Mouse (Mus musculus): ENCODE results near the gene Doc2b. TPM values are rescaled to one million over a fixed set of nuclear protein-coding genes. Genes with fewer than 3 reads are reported as not detected.

Gene Doc2b
- polyA plus RNA-seq, 1 experiment = 0.24 TPM

DNA sequence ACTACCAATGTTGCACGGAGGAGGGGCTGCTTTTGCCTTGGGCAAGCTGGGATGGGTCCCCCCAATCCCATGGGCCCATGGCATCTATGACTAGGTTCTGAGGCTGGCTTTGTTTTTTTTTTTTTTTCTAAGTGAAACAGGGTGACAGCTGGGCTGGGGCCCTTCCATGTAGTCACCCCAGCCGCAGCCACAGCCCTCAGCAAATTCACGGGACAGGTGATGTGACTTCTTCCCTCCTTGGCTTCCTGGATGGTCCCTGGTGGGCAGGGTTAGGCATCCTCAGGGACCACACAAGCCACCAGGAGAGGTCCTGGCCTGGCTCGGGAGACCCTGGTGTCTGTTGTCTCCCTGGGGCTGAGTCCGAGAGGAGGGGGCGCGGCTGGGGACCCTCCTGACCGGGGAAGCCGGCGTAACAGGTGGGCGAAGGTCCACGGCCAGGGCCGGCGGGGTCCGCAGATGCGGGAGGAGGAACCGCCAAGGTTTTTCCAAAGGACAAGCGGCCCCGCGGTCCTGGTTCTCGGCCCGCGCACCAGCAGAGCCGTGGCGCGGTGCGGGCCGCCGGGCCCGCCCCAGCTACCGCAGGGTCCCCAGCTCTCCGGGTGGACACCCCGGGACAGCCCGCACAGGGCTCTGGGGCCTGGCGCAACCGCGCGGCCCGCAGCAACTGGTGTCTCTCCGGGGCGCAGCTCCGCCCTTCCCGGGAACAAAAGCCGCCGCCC is 1.1 kb downstream of the Doc2b start:
- no peaks in the 10 kb centered on the region for H3K36me3 ChIP-seq (ENCODE audit: control insufficient read depth, insufficient read depth, low read length)

DNA sequence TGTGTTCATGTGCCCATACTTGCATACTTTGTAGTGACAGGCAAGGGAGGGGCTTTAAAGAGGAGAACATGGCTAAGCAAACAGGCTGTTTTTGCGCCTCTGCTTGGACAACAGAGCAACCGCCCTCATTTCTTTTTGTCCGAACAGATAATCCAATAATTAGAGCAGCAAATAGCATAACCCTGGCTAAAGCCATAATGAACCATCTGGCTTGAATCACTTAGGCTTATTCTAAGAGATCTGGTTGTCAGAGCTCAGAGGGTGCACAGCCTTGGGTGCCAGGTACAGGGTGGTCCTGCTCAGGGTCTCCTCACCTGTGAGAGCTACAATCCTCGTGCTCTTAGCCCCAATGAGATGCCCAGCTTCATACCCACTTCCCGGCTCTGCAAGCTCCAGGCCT is 2.5 kb downstream of the Doc2b start:
- no peak overlapping the region for H3K4me3 ChIP-seq (ENCODE audit: control insufficient read depth, insufficient read depth, low read length)
- H3K36me3 ChIP-seq (ENCODE audit: control insufficient read depth, insufficient read depth, low read length) = no peaks in the 10 kb centered on the region
- 94% methylated on average over 5 of the region's 5 CpGs for WGBS
- H3K4me1 ChIP-seq (replicated peaks; ENCODE audit: control insufficient read depth, insufficient read depth, low read length) = peaks cover 4% of the 10 kb centered on the region
- TF ChIP-seq POLR2A (IDR thresholded peaks at IDR 0.05; ENCODE audit: control insufficient read depth, extremely low read depth, insufficient read depth, low read length, poor library complexity) (no peak), CTCF (IDR thresholded peaks at IDR 0.05; ENCODE audit: borderline replicate concordance, control insufficient read depth, extremely low read depth, insufficient read depth, low read length, poor library complexity) (no peak)
- H3K27ac ChIP-seq (ENCODE audit: control insufficient read depth, insufficient read depth, low read length) = no peak overlapping the region
- no peak for DNase-seq
- H3K27me3 ChIP-seq (ENCODE audit: control insufficient read depth, insufficient read depth, low read length) = peaks cover 21% of the 10 kb centered on the region; the same call in 1 of the 2 replicates

More for the DNA sequence above, 1.1 kb downstream of the Doc2b start:
- Histone ChIP-seq H3K27me3 (ENCODE audit: control insufficient read depth, insufficient read depth, low read length) (peaks cover 21% of the 10 kb centered on the region; the same call in 1 of the 2 replicates), H3K4me3 (ENCODE audit: control insufficient read depth, insufficient read depth, low read length) (no peak overlapping the region), H3K27ac (ENCODE audit: control insufficient read depth, insufficient read depth, low read length) (no peak overlapping the region), H3K4me1 (replicated peaks; ENCODE audit: control insufficient read depth, insufficient read depth, low read length) (peaks cover 4% of the 10 kb centered on the region)
- DNase-seq = no peak
- WGBS = 26% methylated on average over 45 of the region's 45 CpGs
- no peak for TF ChIP-seq POLR2A (IDR thresholded peaks at IDR 0.05; ENCODE audit: control insufficient read depth, extremely low read depth, insufficient read depth, low read length, poor library complexity)
- TF ChIP-seq CTCF (IDR thresholded peaks at IDR 0.05; ENCODE audit: borderline replicate concordance, control insufficient read depth, extremely low read depth, insufficient read depth, low read length, poor library complexity) = no peak

DNA sequence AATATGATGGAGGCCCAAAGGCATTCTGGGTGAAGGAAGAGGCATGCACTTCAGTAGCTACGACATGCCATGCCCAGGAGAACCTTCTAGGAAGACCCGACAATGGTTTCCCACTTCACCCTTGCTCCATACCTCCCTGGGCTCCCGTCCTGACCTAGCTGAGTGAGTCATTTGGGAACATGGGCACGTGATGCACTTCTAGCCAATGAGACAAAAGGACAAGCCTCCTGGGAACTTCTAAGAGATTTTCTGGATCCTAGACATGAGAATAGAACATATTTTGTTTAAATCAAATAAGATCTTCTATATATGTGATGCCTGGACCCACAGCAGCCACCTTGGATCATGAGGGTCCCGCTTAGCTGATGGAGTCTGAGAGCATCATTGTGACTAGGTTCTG is 3.3 kb downstream of the Doc2b start:
- Histone ChIP-seq H3K36me3 (ENCODE audit: control insufficient read depth, insufficient read depth, low read length) (no peaks in the 10 kb centered on the region), H3K27ac (ENCODE audit: control insufficient read depth, insufficient read depth, low read length) (no peak overlapping the region), H3K27me3 (ENCODE audit: control insufficient read depth, insufficient read depth, low read length) (peaks cover 21% of the 10 kb centered on the region; the same call in 1 of the 2 replicates), H3K4me1 (replicated peaks; ENCODE audit: control insufficient read depth, insufficient read depth, low read length) (peaks cover 4% of the 10 kb centered on the region), H3K4me3 (ENCODE audit: control insufficient read depth, insufficient read depth, low read length) (no peak overlapping the region)
- no peak for TF ChIP-seq CTCF (IDR thresholded peaks at IDR 0.05; ENCODE audit: borderline replicate concordance, control insufficient read depth, extremely low read depth, insufficient read depth, low read length, poor library complexity)
- no peak for TF ChIP-seq POLR2A (IDR thresholded peaks at IDR 0.05; ENCODE audit: control insufficient read depth, extremely low read depth, insufficient read depth, low read length, poor library complexity)
- 88% methylated on average over 5 of the region's 5 CpGs for WGBS
- no peak for DNase-seq

DNA sequence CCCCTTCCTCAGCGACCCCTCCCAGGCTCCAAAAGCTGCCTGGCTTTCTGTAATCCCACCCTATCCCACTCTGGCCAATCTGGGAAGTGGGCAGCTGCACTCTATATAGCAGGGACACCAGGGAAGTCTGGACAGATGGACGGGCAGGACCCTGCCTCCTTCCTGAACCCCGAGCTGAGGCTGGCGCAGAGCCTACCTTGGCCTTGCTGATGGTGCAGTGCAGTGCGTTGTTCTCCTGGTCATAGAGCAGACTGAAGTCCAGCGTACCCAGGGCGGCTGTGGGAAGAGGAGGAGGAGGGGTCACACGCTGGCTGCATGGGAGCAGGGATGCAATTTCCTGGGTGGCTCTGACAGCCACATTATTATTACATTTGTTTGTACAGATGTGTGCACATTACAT is 10.0 kb downstream of the Doc2b start:
- Histone ChIP-seq H3K36me3 (ENCODE audit: control insufficient read depth, insufficient read depth, low read length) (no peaks in the 10 kb centered on the region), H3K27ac (ENCODE audit: control insufficient read depth, insufficient read depth, low read length) (no peak overlapping the region), H3K27me3 (ENCODE audit: control insufficient read depth, insufficient read depth, low read length) (no peaks in the 10 kb centered on the region), H3K4me1 (replicated peaks; ENCODE audit: control insufficient read depth, insufficient read depth, low read length) (no peaks in the 10 kb centered on the region), H3K4me3 (ENCODE audit: control insufficient read depth, insufficient read depth, low read length) (no peak overlapping the region)
- 94% methylated on average over 8 of the region's 8 CpGs for WGBS
- TF ChIP-seq POLR2A (IDR thresholded peaks at IDR 0.05; ENCODE audit: control insufficient read depth, extremely low read depth, insufficient read depth, low read length, poor library complexity) (no peak), CTCF (IDR thresholded peaks at IDR 0.05; ENCODE audit: borderline replicate concordance, control insufficient read depth, extremely low read depth, insufficient read depth, low read length, poor library complexity) (no peak)
- no peak for DNase-seq

DNA sequence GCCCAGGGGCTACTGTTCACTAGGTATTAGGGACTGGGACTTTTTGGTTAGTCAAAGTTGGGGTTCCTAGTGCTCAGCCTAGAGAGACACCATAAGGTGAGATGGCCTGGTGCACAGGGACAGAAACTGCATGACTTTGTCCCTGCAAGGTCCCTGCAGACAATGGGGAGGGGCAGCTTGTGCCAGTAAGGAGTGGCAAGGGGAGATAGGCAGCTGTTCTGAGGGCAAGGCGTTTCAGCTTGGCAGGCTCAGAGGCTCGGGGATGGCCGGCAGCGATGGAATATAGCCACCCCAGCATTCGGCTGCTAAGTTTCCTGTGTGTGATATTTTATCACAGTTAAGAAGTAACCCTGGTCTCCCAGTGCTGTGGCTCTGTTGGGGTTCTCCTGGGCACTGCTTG is 12.1 kb downstream of the Doc2b start:
- no peak for DNase-seq
- H3K36me3 ChIP-seq (ENCODE audit: control insufficient read depth, insufficient read depth, low read length) = no peaks in the 10 kb centered on the region
- no peak for TF ChIP-seq CTCF (IDR thresholded peaks at IDR 0.05; ENCODE audit: borderline replicate concordance, control insufficient read depth, extremely low read depth, insufficient read depth, low read length, poor library complexity)
- TF ChIP-seq POLR2A (IDR thresholded peaks at IDR 0.05; ENCODE audit: control insufficient read depth, extremely low read depth, insufficient read depth, low read length, poor library complexity) = no peak
- H3K4me3 ChIP-seq (ENCODE audit: control insufficient read depth, insufficient read depth, low read length) = no peak overlapping the region
- no peak overlapping the region for H3K27ac ChIP-seq (ENCODE audit: control insufficient read depth, insufficient read depth, low read length)
- no peaks in the 10 kb centered on the region for H3K27me3 ChIP-seq (ENCODE audit: control insufficient read depth, insufficient read depth, low read length)
- WGBS = 97% methylated on average over 5 of the region's 5 CpGs
- no peaks in the 10 kb centered on the region for H3K4me1 ChIP-seq (replicated peaks; ENCODE audit: control insufficient read depth, insufficient read depth, low read length)

DNA sequence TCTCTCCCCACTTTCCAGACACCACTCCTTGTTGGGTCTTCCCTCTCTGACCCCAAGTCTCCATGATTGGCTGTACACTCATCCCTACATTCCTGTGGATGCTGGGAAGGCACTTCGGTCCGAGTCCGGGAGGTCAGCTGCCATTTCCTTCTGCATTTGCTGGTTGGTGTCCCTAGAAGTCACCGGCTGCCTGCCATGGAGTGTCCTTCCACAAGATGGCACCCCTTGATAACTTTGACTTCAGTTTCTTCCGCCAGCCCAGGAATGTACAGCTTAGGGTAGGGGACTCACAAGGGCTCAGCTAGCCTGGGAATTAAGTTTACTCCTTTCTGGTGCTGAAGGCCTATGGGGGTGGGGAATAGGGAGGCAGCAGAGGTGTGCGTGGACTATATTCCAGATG is 13.9 kb downstream of the Doc2b start:
- DNase-seq = peak; percentile 64
- 30% methylated on average over 6 of the region's 6 CpGs for WGBS
- Histone ChIP-seq H3K27ac (ENCODE audit: control insufficient read depth, insufficient read depth, low read length) (no peak overlapping the region), H3K4me3 (ENCODE audit: control insufficient read depth, insufficient read depth, low read length) (no peak overlapping the region), H3K27me3 (ENCODE audit: control insufficient read depth, insufficient read depth, low read length) (no peaks in the 10 kb centered on the region), H3K4me1 (replicated peaks; ENCODE audit: control insufficient read depth, insufficient read depth, low read length) (no peaks in the 10 kb centered on the region), H3K36me3 (ENCODE audit: control insufficient read depth, insufficient read depth, low read length) (no peaks in the 10 kb centered on the region)
- TF ChIP-seq POLR2A (IDR thresholded peaks at IDR 0.05; ENCODE audit: control insufficient read depth, extremely low read depth, insufficient read depth, low read length, poor library complexity) (no peak), CTCF (IDR thresholded peaks at IDR 0.05; ENCODE audit: borderline replicate concordance, control insufficient read depth, extremely low read depth, insufficient read depth, low read length, poor library complexity) (peak; percentile 33; the same call in 1 of the 2 replicates)

Data from thymus, adult 2 months (tissue).